Mouse (Mus musculus) mature B cell (primary cell): ENCODE measurements around the gene Nup210l.
"Not testable (repeated sequence)": the region's sequence is repeated elsewhere in the genome, so short reads cannot be mapped to it uniquely, and the experiment has no call there.

Experiments used
- in situ Hi-C: fragments of 300-500 bp; cut with MboI; formaldehyde crosslinking; loops from 2 replicates; pipeline ENCODE4 v1.14.3; 2019

The Nup210l gene

DNA sequence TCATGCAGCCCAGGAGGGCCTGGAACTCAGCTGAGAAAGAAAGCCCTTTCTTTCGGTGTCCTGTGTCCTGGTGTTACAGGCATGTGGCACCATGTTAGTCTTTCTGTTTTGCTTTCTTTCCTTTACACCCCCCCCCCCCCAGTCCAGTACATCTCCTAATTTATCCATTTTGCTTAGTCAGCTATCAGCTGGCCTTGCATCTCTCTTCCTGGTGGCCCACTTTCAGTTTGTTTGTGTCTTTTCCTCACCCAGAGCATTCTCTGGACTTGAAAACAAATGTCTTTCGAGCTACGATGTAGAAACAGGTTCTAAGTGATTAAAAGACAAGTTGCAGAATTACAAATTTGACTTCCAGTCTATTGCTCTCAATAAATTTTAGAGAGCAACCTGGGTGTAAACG, 118.5 kb downstream of the Nup210l start:
- in situ Hi-C loops, result no loop called here

DNA sequence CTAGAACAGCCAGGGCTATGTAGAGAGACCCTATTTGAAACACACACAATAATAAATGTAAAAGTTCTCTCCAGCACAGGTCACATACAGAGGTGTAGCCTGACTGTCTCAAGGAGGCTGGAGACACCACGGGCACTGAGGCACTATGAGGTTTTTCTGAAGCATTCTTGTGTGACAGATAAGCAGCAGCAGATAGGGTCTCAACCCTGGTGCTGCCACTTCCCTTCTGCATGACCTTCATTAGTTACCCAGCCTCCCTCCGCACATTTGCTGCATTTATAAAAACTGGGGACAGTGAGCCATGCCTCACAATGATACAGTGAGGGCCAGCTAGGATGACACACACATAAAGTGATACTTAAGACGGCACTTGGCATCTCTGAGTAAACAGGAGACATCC, 119.0 kb downstream of the Nup210l start:
- in situ Hi-C loops, result no loop called here

DNA sequence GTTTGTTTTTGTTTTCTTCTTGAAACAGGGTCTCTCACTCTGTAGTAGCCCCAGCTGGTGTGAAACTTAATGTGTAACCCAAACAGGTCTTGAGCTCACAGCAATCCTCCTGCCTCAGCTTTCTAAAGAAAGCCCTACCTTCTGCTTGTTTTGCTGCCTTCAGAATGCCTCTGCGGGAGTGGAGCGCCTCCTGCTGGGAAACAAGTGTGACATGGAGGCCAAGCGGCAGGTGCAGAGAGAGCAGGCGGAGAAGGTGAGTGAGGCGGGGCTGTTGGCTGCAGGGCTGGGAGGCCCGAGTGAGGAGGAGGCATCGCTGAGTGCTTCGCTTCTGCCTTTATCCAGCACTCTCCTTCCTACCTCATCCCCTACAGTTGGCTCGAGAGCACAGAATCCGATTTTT, 120.4 kb downstream of the Nup210l start:
- in situ Hi-C loops, result no loop called here

DNA sequence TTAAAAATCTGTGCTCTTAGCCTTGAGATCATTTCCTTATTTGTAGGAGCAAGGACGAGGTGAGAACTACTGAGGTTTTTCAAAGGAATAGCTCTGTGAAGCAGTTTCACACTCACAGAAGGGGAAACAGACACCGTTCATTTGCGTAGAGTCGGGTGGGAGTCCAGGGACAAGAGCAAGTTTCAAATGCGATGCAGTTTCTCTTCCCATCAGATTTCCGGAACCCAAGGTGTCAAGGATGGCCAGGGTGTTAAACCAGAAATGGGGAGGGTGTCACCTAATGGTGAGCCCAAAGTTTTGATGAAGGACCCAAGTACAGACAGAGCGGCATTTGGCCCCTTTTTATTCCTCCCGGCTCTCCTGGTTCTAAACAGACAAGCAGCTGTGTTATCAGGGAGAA, 127.1 kb downstream of the Nup210l start:
- in situ Hi-C loops, result no loop called here

DNA sequence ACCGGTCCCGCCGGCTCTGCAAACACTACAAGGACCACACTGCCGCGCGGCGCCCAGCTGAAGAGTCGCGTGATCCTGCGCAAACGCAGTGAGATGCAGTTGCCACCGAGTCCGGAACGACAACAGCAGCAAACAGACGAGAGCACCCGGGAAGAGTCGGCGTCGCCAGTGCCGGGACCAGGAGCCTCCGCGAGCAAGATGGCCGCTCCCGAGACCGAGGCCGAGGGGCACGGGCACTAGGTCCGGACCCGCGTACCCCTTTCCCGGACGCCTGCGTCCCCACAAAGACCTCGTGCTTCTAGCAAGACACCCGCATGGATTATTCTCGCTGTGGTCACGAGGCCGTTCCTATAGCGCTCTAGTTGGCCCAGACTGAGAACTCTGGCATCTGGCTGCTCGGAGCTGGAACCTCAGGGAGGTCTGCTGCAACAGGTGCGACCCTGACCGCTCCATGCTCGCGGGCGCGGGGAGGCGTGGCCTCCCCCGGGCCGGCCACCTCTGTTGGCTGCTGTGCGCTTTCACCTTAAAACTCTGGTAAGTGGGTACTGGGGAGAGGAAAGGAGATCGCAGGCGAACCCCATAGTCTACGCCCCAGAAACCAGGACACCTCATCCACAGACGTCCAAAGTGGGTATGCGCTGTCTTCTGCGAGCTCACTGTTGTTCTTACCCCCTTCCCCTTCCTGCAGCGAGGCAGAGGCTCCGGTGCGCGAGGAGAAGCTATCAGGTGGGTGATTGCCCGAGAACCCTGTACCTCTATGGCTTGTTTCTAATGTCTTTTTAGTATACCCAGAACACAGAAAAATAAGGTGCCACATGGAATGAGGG, 127.8 kb downstream of the Nup210l start, which contains the start of gene Jtb:
Gene Jtb, plus strand, starts transcription at position 91 of the 827 bp plus-strand sequence.
- in situ Hi-C loops, result no loop called here

DNA sequence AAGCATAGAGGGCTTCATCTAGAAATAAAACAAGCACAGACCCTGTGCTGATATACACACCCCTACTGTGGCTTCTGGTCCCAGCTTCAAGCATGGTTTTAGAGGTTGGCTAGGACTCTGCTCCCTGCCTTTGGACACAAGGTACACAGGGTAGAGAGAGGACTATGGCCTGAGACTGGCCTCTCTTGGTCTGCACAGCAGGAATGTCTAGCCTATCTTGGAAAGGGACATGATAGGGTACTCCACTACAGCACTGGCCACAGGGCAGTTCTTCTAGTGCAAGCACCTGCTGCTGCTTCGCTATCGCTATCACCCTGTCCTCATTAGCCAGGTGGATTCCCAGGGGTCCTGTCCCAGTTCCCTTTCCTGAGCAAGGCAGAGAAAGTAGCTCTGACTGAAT, 137.3 kb downstream of the Nup210l start:
- in situ Hi-C loops, result no loop called here

DNA sequence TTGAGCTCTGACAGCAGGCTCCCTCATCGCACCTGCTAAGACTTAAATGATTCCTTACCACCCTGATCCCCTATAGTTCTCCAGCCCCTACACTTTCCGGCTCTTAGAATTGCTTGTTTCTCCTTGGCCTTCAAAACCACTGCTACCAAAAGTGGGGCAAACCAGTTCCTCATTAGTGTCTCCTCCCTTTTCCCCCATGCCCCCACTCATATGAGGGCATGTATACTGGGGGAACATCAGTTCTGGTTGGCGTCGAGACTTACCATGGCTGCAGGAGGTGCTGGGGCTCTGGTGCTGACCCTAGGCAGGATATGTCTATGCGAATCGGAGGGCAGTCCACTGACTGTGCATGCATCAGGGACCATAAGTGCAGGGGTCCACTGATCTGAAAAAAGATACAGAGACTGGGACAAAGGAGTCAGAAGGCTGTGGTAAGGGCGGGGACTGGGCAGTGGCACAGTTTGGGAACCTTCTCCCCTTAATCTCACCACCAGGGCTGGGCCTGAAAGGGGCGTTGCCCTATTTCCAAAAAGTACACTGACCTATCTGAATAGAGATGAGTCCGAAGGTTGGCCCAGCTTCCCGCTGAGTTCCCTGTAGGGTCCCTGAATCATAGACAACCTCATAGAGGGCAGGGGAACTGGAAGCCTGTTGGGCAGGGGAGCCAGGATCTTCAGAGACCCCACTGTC, 137.9 kb downstream of the Nup210l start:
- in situ Hi-C loops, result no loop called here

DNA sequence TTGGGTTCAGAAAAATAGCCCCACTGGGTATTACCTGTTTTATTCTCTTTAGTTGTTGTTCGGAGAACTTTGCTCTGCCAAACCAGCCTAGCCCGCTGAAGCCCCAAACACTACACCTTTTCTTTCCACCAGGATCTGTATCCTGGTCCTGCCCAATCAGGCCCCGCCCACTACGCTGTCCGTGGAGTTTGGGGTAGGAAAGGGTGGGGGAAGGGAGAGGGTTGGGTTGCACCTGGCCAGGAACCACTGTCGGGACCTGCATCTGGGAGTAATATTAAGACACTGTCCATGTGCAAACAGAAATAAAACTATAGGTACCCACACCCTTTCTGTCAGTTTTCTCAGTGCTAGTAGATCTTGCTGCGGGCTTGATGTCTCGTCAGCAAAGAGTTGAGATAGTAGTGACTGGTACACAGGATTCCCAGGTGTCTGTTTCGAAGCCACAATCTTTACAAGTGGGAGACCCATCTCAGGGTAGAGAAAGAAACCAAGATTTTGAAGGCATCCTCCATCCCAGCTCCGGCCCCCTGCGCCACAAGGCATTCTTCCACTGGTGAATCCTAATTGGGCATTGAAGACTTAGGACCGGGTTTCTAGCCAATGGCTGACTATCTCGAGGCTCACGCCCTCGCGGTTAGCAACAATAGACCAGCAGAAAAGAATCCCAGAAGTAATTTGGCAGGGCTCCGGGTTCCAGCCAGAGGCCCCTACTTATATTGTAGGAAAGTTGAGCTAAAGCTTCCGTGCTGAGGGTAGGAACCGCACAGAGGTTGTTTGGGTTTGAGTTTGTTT, 139.2 kb downstream of the Nup210l start, which contains the start of gene Creb3l4:
Gene Creb3l4, minus strand, starts transcription at position 529 of the 792 bp plus-strand sequence.
- in situ Hi-C loops, result no loop called here

DNA sequence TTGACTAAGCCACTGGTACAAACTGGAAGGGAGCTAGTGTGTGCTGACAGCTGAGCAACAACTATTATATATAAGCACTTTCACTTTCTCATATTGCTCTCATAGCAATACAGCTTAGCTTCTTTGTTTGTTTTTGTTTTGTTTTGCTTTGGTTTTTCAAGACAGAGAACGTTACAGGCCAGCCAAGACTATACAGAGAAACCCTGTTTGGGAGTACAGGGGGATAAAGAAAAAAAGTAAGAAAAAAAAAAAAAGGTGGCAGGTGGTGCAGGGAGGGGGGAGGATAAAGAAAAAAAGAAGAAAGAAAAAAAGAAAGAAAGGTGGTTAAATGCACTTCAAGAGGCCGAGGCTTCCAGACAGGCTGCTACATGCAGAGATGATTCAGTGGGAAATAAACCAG, 141.5 kb downstream of the Nup210l start:
- in situ Hi-C loops, result no loop called here

DNA sequence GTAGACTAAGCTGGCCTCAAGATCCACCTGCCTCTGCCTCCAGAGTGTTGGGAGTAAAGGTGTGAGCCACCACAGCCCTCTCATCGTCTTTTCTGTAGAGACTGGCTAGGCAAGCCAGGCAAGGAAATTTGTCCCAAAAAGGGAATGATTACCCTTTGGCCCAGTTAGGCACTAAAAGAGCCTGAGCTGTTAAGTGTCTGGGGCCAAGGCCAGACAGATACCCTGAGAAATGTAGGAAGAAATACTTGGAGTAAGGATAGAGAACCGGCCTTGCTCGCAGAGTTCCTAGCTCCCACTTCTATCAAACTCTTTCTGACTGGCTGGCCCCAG, 143.7 kb downstream of the Nup210l start:
- in situ Hi-C loops, result no loop called here

DNA sequence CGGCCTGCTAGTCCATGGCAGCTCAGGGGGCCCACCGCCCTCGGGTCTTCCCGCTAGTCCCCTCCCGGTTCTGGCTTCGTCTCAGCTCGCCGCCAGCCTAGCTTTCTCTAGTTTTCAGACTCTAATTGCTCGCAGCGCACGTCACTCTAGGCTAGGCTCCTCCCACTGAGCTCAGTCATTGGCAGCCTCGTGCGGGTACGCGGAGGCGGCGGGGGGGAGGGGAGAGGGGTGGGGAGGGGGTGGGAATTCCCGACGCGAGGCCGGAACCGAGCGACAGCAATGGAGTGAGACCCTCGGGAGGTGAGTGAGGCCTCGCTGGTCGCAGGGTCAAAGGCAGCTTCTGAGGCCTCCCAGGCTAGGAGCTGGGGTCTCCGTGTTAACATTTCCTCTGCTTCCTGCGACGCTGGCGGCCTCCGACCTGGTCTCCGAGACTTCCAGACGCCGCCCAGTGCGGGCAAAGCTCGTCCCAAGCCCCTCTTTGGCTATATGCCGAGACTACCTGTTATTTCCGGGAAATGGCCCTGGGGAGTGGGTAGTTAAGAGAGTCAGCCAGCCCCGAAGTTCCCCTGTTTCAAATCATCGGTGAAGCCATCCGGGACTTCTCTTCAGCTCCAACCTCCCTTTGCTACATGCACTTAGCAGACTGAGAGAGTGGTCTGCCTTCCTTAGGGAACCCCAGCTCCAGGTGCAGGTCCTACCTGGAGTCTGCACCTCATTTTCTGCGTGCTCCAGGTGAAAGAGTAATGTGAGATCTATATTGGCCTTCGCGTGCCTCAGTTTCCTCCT, 144.2 kb downstream of the Nup210l start, which contains the start of gene Slc39a1:
Gene Slc39a1, plus strand, starts transcription at position 213 of the 786 bp plus-strand sequence.
- in situ Hi-C loops, result no loop called here

DNA sequence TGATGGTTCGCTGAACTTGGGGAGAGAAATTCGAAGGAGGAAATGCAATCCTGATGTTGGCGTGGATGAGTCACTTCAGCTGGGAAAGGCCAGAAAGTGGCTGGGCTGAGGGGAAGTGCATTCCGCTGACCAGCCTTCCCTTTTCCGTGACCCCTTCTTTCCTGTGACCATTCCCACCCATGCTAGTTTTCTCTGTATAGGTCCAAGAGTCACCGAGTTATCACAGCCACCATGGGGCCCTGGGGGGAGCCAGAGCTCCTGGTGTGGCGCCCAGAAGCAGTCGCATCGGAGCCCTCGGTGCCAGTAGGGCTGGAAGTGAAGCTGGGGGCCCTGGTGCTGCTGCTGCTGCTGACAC, 144.8 kb downstream of the Nup210l start:
- in situ Hi-C loops, result no loop called here

DNA sequence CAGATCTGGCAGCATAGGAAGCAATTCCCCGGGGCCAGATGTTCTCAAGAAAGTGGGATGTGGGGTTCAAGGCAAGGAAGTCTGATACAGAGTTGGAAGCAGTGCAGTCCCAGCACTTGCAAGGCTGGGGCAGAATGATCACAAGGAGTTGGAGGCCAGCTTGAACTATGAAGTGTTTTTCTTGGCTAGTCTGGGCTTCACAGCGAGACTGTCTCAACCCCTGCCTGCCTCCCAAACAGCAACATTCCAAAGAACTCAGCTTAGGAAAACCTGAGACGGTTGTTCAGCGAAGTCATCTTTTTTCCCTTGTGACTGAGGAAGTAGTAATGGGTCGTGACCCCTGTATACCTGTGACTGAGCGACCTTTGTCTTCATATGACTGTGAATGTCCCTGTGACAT, 146.9 kb downstream of the Nup210l start:
- in situ Hi-C loops, result no loop called here

DNA sequence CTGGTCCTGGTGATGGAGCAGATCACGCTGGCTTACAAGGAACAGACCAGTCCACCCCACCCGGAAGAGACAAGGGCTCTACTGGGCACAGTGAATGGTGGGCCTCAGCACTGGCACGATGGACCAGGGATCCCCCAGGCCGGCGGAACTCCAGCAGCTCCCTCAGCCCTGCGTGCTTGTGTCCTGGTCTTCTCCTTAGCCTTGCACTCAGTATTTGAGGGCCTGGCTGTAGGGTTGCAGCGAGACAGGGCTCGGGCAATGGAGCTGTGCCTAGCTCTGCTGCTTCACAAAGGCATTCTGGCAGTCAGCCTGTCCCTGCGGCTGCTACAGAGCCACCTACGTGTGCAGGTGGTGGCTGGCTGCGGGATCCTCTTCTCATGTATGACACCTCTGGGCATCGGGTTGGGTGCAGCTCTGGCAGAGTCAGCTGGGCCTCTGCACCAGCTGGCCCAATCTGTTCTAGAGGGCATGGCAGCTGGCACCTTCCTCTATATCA, 147.8 kb downstream of the Nup210l start:
- in situ Hi-C loops, result not testable (repeated sequence)

DNA sequence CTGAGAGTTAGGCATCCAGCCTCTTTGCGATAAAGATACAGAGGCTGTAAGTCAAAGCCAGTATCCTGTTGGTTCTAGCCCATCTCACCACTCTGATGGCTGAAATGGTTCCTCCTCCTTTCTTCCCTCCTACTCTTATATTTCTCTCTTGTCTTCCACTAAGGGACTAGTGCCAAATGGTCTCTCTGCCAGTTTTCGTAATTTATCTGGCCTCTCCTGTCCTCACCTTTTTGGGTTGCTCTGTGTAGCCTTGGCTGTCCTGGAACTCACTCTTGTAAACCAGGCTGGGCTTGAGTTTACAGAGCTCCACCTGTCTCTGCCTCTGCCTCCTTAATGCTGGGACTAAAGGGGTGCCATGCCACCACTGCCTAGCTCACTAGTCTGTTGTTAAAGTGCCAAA, 148.7 kb downstream of the Nup210l start:
- in situ Hi-C loops, result not testable (repeated sequence)

DNA sequence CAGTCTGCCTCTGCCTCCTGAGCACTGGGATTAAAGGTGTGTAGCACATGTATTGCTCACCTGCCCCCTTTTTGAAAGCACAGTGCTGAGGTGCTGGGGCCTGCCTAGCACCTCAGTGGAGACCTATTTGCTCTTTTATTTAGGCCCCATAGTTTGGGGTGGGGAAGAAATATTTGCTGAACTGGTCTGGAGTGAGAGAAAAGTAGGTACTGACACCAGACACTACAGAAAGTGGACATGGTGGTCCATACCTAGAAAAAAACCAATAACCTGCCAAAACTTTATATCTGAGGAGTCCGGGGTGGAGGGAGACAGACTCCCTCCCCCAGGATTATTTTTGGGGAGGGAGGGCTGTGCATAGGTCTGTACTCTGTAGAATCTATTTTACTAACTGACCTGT, 149.2 kb downstream of the Nup210l start:
- in situ Hi-C loops, result not testable (repeated sequence)

DNA sequence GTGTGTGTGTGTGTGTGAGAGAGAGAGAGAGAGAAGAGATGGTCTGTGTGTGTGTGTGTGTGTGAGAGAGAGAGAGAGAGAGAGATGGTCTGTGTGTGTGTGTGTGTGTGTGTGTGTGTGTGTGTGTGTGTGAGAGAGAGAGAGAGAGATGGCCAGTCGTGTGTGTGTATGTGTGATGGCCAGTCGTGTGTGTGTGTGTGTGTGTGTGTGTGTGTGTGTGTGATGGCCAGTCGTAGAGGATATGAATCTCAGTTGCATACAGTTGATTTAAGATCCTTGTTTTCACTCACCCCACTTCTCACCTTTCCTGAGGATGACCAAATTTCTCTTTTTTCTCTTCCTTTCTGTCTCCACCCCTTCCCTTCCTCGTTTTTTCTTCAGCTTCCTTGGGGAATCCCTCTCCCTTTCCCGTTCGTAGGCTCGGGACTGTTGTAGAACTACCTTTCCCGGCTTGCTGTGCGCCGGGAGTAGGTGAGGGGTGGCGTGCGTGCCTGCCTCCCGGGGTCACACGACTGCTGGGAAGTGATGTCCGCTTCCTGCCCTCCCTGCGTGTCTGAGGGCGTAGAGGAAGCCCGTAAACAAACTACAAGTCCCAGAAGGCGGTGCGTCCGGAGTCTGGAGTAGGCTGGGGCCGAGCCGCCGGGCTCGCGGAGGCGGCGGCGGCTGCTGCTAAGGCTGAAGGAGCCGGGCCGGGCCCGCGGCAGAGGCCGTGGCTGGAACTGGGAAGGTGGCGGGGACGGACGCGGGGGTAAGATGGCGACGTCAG, 149.9 kb downstream of the Nup210l start, which contains the start of gene Crtc2:
Gene Crtc2, plus strand, starts transcription at position 511 of the 766 bp plus-strand sequence.
- in situ Hi-C loops, result no loop called here

DNA sequence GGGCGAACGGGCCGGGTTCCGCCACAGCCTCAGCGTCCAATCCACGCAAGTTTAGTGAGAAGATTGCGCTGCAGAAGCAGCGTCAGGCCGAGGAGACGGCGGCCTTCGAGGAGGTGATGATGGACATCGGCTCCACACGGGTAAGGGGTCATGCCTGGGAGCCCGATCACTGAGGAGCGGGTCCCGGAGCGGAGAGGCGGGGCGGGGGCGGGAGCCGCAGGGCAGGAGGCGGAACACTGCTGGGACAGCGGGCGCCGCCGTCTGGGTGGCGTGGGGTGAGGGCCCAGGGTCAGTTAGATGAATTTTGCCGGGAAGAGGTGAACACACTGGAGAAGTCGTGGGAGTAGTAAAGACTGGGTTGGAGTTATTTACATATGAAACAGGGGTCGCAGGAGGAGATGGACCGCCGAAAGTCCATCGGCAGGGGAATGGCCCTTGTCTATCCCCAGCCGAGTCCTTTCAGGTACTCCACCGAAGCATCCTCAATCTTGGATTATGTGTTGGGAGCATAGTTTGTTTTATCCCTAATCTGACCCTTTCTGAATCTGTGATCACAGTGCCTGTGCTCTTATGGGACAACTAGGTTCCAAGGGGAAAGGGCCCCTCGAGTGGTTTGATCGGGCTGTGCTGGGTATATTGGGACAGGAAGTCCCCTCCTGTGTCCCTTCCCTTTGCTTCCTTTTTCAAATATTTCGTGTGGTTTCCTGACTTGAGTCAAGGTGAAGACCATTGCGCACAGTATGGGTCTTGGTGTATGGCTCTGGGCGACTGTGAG, 150.7 kb downstream of the Nup210l start:
- in situ Hi-C loops, result no loop called here

DNA sequence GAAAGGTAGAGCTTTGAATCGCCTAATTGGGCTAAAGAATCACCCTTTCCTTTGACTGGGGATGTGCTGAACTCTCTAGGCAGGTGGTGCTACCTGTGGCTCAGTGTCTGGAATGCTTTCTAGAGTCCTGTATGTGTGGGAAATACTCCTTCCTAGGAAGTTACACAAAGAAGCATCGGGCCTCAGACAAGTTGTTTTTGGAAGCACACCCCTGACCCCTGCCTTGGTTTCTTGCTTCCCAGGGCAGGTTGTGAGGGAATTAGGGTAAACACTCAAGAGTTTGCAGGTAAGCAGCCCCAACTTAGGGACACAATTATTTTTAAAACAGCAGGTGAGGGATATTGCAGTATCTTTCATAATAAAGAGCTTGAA, 151.2 kb downstream of the Nup210l start:
- in situ Hi-C loops, result no loop called here

DNA sequence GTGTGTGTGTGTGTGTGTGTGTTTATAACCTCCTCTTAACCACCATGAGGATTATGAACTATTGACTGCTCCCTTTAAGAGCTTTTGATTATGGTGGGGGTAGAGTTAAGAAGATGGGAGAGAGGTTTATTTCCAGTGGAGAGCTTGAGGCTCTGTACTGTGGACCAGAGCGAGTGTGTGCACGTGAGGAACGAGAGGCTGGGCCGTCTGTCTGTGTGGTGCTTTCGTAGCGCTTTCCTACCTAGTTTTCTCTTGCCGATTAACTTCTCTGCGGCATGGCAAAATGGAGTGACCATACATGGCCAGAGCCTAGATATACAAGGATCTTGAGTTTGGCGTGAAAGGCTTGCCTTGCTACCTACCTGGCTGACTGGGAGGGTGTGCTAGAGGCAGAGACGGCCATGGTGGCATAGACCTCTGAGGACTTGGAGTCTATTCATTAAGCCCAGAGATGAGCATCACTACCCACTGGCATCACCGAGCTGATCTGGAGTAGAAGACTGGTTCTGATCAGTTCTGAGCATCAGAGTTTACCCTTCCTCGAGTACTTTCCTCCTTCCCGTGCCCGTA, 151.9 kb downstream of the Nup210l start:
- in situ Hi-C loops, result no loop called here
